Mouse (Mus musculus) spleen, adult 2 months (tissue): ENCODE data around the gene Mylk.

Source experiments
- CTCF ChIP-seq: fragments of 200-500 bp; IDR thresholded peaks from 2 replicates; pipeline ENCODE4 v1.5.1; 2011; ENCODE audit warnings: mild to moderate bottlenecking, inconsistent platforms; ENCODE audit not compliant: insufficient read depth, insufficient read length, insufficient replicate concordance; ENCODE audit errors: extremely low read depth
- POLR2A ChIP-seq: fragments of 200-500 bp; IDR thresholded peaks from 2 replicates; pipeline ENCODE4 v1.6.1; 2011; ENCODE audit warnings: low read depth, low read length, inconsistent platforms

DNA sequence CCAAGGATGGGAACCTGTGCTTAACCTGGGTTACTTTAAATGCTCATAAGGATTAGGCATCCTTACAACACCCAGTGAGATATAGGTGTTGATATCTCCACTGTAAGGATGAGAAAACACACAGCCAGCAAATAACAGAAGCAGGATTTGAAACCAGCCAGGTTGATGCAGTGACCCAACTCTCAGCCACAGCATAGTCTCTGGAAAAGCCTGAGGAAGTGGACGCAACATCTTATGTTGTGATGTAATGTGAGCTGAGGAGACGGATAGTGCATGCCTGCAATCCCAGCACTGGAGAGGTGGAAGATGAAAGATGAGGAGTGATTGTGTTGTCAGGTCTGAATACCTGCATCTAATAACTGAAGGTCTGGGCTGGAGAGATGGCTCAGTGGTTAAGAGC is 22.4 kb downstream of the Mylk start:
- TF ChIP-seq POLR2A (no peak), CTCF (no peak)
